ENCODE assay signal across 9 mouse cellular contexts in the genomic region with DNA sequence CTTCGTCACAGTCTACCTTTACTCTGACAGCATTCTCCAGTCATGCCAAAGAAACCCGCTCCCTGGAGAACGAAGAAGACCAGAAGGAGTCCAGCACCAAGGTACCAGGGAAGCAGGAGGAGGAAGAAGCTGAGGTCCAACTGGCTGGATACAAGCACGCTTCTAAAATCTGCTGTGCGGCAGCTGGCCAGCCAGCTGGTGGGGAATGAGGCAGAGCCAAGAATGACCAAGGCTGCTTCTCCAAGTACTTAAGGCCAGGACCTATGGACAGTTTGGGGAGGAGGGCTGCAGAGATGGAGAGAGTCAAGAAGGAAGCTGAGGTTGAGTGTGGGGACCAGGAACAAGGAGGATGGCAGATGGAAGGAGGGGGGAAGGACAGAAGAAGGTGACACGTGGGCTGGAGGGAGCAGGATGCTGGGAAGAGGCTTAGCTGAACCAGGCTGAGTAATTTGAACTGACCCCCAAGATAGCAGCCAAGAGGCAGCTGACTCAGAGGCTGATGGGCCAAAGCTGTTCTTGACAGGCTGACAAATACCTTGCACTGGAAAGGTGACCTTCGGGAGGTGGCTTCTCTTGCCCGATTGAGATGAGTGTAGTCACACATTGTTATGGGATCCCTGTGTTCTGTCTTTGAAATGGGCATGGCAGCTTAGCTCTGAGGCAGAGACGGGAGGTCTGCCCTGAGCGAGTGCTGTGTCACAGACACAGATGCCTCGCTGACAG. TPM values are rescaled to one million over a fixed set of nuclear protein-coding genes. Genes with fewer than 3 reads are reported as not detected.
DNase-seq lines count a peak whose midpoint lies in the region.
"Had no signal": no experiment of that assay in that cellular context is flagged by ENCODE, and none has a peak within 500 bp of the region (broad histone marks: within the 10 kb centered on the region; RNA-seq: fewer than 3 reads in every experiment).

No protein-coding gene starts in this region.

- intact Hi-C loops in gastrocnemius, postnatal 36 days (cut with DNase I): no loop called here
- intact Hi-C loops in heart, postnatal 10 days (cut with DNase I): loop anchor here (5.0 kb wide), 2 partner anchors 34 to 84 kb away; no protein-coding TSS in a partner anchor

- peak; percentile 78 to 81 for DNase-seq in cerebellum, postnatal 10 days
- DNase-seq in cerebellum, adult 9-11 months: no peak
- peak; percentile 69 for DNase-seq in NIH3T3 (ENCODE audit: low read depth)
- DNase-seq in gastrocnemius, postnatal 36 days: peak; percentile 32 to 54
- DNase-seq in heart, postnatal 10 days: peak; percentile 67 to 75
- DNase-seq in B cell, adult 2 months: no peak
- no peak for DNase-seq in testis, postnatal 10 days (ENCODE audit: low spot score)
- no peak for DNase-seq in spleen, postnatal 4 days (ENCODE audit: low spot score in 2 of 2)
- DNase-seq: kidney, postnatal 25 days had no signal

RNA-seq across cellular contexts. Expression of gene Togaram2, which starts 25.0 kb away (rescaled TPM):
- 1 to 10 TPM; 2.4 to 2.6 TPM for total RNA-seq in gastrocnemius, postnatal 36 days (2021)
- 1 to 10 TPM; 1.7 to 2.0 TPM for total RNA-seq in heart, postnatal 10 days (2021)

RNA-seq across cellular contexts. Expression of gene Pcare, which starts 54.6 kb away (rescaled TPM):
- not detected for total RNA-seq in gastrocnemius, postnatal 36 days (2021)
- under 1 TPM; 0.57 to 0.77 TPM for total RNA-seq in heart, postnatal 10 days (2021)

Comparison
In these comparisons a context has a peak if more than half of its experiments do, and no peak if none do; other contexts are left out.
1. DNase-seq: peak in cerebellum, postnatal 10 days (2 of 2), NIH3T3 (single experiment), gastrocnemius, postnatal 36 days (2 of 2) and heart, postnatal 10 days (2 of 2); none in cerebellum, adult 9-11 months (single experiment), B cell, adult 2 months (0 of 2), testis, postnatal 10 days (single experiment) and spleen, postnatal 4 days (0 of 2).